8 mouse cellular contexts compared by ENCODE assay signal in genomic region chr9:67156590-67157259, GRCm38 (mm10).
A peak's percentile ranks its signal among the peaks of the same experiment; 100 is the strongest.
DNase-seq lines count a peak whose midpoint lies in the region; ATAC-seq and TF ChIP-seq lines count a peak whose summit lies in the region.

No protein-coding gene starts in this region.

- ATAC-seq in forebrain, embryonic 14.5 days: no peak
- ATAC-seq in forebrain, embryonic 13.5 days: no peak
- no peak for ATAC-seq in intestine, postnatal 0 days
- ATAC-seq in megakaryocyte progenitor cell, adult 5-6 weeks (replicated peaks; ENCODE audit: poor library complexity): peak; percentile 69
- no peak for ATAC-seq in hindbrain, embryonic 16.5 days

- H3K27me3 ChIP-seq in forebrain, embryonic 14.5 days (replicated peaks; ENCODE audit: control insufficient read depth, insufficient read depth, low read length): no peaks in the 10 kb centered on the region
- H3K27me3 ChIP-seq in forebrain, embryonic 13.5 days: no peaks in the 10 kb centered on the region
- H3K27me3 ChIP-seq in testis, adult 2 months (ENCODE audit: control insufficient read depth, insufficient read depth, low read length): no peaks in the 10 kb centered on the region
- H3K27me3 ChIP-seq in intestine, postnatal 0 days (replicated peaks; ENCODE audit: control insufficient read depth, insufficient read depth, low read length): no peaks in the 10 kb centered on the region
- no peaks in the 10 kb centered on the region for H3K27me3 ChIP-seq in hindbrain, embryonic 16.5 days (replicated peaks; ENCODE audit: control insufficient read depth, insufficient read depth, low read length)

- no peak for TF ChIP-seq POLR2A in testis, adult 2 months (IDR thresholded peaks at IDR 0.05; ENCODE audit: control insufficient read depth, low read depth, low read length)

- H3K4me1 ChIP-seq in forebrain, embryonic 14.5 days (ENCODE audit: control insufficient read depth, insufficient read depth, low read length): no peaks in the 10 kb centered on the region
- H3K4me1 ChIP-seq in forebrain, embryonic 13.5 days: no peaks in the 10 kb centered on the region
- no peaks in the 10 kb centered on the region for H3K4me1 ChIP-seq in testis, adult 2 months (ENCODE audit: control insufficient read depth, insufficient read depth, low read length)
- H3K4me1 ChIP-seq in intestine, postnatal 0 days (replicated peaks; ENCODE audit: control insufficient read depth, insufficient read depth, low read length): peaks cover 10% of the 10 kb centered on the region; the same call in 1 of the 2 replicates
- H3K4me1 ChIP-seq in hindbrain, embryonic 16.5 days (ENCODE audit: control insufficient read depth, insufficient read depth, low read depth, low read length): no peaks in the 10 kb centered on the region

- H3K9ac ChIP-seq in forebrain, embryonic 14.5 days (ENCODE audit: low read length): no peak overlapping the region
- no peak overlapping the region for H3K9ac ChIP-seq in forebrain, embryonic 13.5 days
- H3K9ac ChIP-seq in intestine, postnatal 0 days (ENCODE audit: low read depth, low read length): no peak overlapping the region
- H3K9ac ChIP-seq in hindbrain, embryonic 16.5 days (ENCODE audit: low read depth, low read length): no peak overlapping the region

- no peaks in the 10 kb centered on the region for H3K9me3 ChIP-seq in forebrain, embryonic 14.5 days (replicated peaks; ENCODE audit: control insufficient read depth, low read length)
- no peaks in the 10 kb centered on the region for H3K9me3 ChIP-seq in forebrain, embryonic 13.5 days (replicated peaks)
- no peaks in the 10 kb centered on the region for H3K9me3 ChIP-seq in intestine, postnatal 0 days (ENCODE audit: control insufficient read depth)
- H3K9me3 ChIP-seq in hindbrain, embryonic 16.5 days (ENCODE audit: control insufficient read depth, low read length): no peaks in the 10 kb centered on the region

- 66% methylated on average over 3 of the region's 3 CpGs for WGBS in forebrain, embryonic 14.5 days
- WGBS in forebrain, embryonic 13.5 days: 67% methylated on average over 3 of the region's 3 CpGs
- WGBS in intestine, postnatal 0 days: 54% methylated on average over 3 of the region's 3 CpGs
- WGBS in hindbrain, embryonic 16.5 days: 54% methylated on average over 3 of the region's 3 CpGs

- peak; percentile 16 for DNase-seq in forebrain, embryonic 14.5 days (ENCODE audit: low spot score)
- DNase-seq in testis, postnatal 14 days (ENCODE audit: low spot score): no peak
- peak; percentile 23 to 30 for DNase-seq in cerebellum, postnatal 36 days

- no peak overlapping the region for H3K4me3 ChIP-seq in forebrain, embryonic 14.5 days (ENCODE audit: low read depth, low read length)
- no peak overlapping the region for H3K4me3 ChIP-seq in forebrain, embryonic 13.5 days
- no peak overlapping the region for H3K4me3 ChIP-seq in testis, adult 2 months (ENCODE audit: control insufficient read depth, low read depth, low read length)
- H3K4me3 ChIP-seq in intestine, postnatal 0 days (ENCODE audit: low read depth, low read length): no peak overlapping the region
- no peak overlapping the region for H3K4me3 ChIP-seq in hindbrain, embryonic 16.5 days (ENCODE audit: low read length)

- H3K27ac ChIP-seq in forebrain, embryonic 14.5 days (ENCODE audit: low read depth, low read length): no peak overlapping the region
- no peak overlapping the region for H3K27ac ChIP-seq in forebrain, embryonic 13.5 days
- H3K27ac ChIP-seq in testis, adult 2 months (ENCODE audit: control insufficient read depth, insufficient read depth, low read depth, low read length): no peak overlapping the region
- no peak overlapping the region for H3K27ac ChIP-seq in intestine, postnatal 0 days (ENCODE audit: low read depth, low read length)
- H3K27ac ChIP-seq in hindbrain, embryonic 16.5 days (ENCODE audit: low read depth, low read length): no peak overlapping the region

- no peak overlapping the region for H3K4me2 ChIP-seq in forebrain, embryonic 14.5 days (ENCODE audit: low read length)
- H3K4me2 ChIP-seq in forebrain, embryonic 13.5 days: no peak overlapping the region
- no peak overlapping the region for H3K4me2 ChIP-seq in intestine, postnatal 0 days (replicated peaks; ENCODE audit: low read depth)
- H3K4me2 ChIP-seq in hindbrain, embryonic 16.5 days (ENCODE audit: low read length): no peak overlapping the region

- H3K36me3 ChIP-seq in forebrain, embryonic 14.5 days (ENCODE audit: control insufficient read depth, insufficient read depth, low read length): no peaks in the 10 kb centered on the region
- H3K36me3 ChIP-seq in forebrain, embryonic 13.5 days (ENCODE audit: poor library complexity, severe bottlenecking): no peaks in the 10 kb centered on the region
- no peaks in the 10 kb centered on the region for H3K36me3 ChIP-seq in testis, adult 2 months (ENCODE audit: control insufficient read depth, insufficient read depth, low read length)
- H3K36me3 ChIP-seq in intestine, postnatal 0 days (ENCODE audit: control insufficient read depth, insufficient read depth): no peaks in the 10 kb centered on the region
- H3K36me3 ChIP-seq in hindbrain, embryonic 16.5 days (ENCODE audit: control insufficient read depth, insufficient read depth, low read length): no peaks in the 10 kb centered on the region

- peak; percentile 53; the same call in 1 of the 2 replicates for TF ChIP-seq CTCF in testis, adult 2 months (IDR thresholded peaks at IDR 0.05; ENCODE audit: control insufficient read depth, insufficient read depth, insufficient replicate concordance, low read depth, low read length)
- peak; percentile 92 for TF ChIP-seq CTCF in intestine, postnatal 0 days (IDR thresholded peaks at IDR 0.05; ENCODE audit: low read depth)
